Mouse (Mus musculus) cortical plate, adult 2 months (tissue): Measurements from ENCODE around the gene Polr2c. TPM values are rescaled to one million over a fixed set of nuclear protein-coding genes. Genes with fewer than 3 reads are reported as not detected.
A peak's percentile ranks its signal among the peaks of the same experiment; 100 is the strongest.

Source experiments
- H3K27ac ChIP-seq: fragments of 200-500 bp; 2 replicates; pipeline ENCODE4 v1.5.1; 2012; ENCODE audit warnings: low read length, control low read depth, inconsistent platforms; ENCODE audit not compliant: insufficient read depth
- H3K4me1 ChIP-seq: fragments of 200-500 bp; 2 replicates; pipeline ENCODE4 v1.6.1; 2011; ENCODE audit warnings: low read length; ENCODE audit not compliant: control insufficient read depth, insufficient read depth
- H3K4me3 ChIP-seq: fragments of 200-500 bp; 2 replicates; pipeline ENCODE4 v1.5.1; 2011; ENCODE audit warnings: mild to moderate bottlenecking, low read length, control low read depth; ENCODE audit not compliant: insufficient read depth
- CTCF ChIP-seq: fragments of 200-500 bp; IDR thresholded peaks from 2 replicates; pipeline ENCODE4 v1.5.1; 2011; ENCODE audit warnings: mild to moderate bottlenecking, control low read depth, low read length; ENCODE audit not compliant: insufficient read depth; ENCODE audit errors: extremely low read depth
- POLR2A ChIP-seq: fragments of 200-500 bp; IDR thresholded peaks from 2 replicates; pipeline ENCODE4 v1.6.1; 2011; ENCODE audit warnings: mild to moderate bottlenecking, low read length, control low read depth; ENCODE audit not compliant: insufficient read depth; ENCODE audit errors: extremely low read depth
- polyA plus RNA-seq: library from polyadenylated mRNA; depleted of rRNA; stranded (reverse); fragments of >200 nt; gene quantifications from 2 replicates; pipeline ENCODE4 v1.2.3, GENCODE M21; 2012; rRNA removed

The Polr2c gene
- polyA plus RNA-seq = 108 and 117 TPM in 2 replicates

GRCm38 (mm10) chr8:94857346-94858173 is at the start of gene Polr2c:
Gene Polr2c, plus strand, starts transcription at chr8:94857450.
- Histone ChIP-seq H3K27ac (peak within 1 kb of the TSS; percentile 80; the same call in 1 of the 2 replicates), H3K4me3 (peak within 1 kb of the TSS; percentile 91), H3K4me1 (peaks cover 5% of the 10 kb centered on the region)
- TF ChIP-seq CTCF = peak; percentile 58
- peak; percentile 62; the same call in 1 of the 2 replicates for TF ChIP-seq POLR2A

GRCm38 (mm10) chr8:94807506-94807905 is 49.7 kb upstream of the Polr2c start:
- TF ChIP-seq POLR2A (no peak), CTCF (no peak)
- H3K4me3 ChIP-seq = no peak overlapping the region
- peaks cover 5% of the 10 kb centered on the region for H3K4me1 ChIP-seq
- H3K27ac ChIP-seq = no peak overlapping the region

DNA sequence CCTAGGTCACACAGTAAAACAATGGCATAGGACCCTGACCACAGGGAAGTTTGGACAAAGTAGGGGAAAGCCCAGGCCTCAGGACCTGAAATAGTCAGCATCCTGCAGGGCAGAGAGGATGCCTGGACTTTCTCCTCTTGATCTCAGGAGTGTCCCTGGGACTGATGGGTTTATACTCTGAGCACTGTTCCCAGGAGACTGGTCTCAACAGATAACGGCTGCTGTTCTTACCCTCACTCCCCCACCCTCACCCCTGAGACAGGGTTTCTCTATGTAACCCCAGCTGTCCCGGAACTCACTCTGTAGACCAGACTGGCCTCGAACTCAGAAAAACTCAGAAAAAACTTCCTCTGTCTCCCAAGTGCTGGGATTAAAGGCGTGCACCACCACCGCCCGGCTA is 48.9 kb upstream of the Polr2c start:
- TF ChIP-seq CTCF (no peak), POLR2A (no peak)
- Histone ChIP-seq H3K27ac (no peak overlapping the region), H3K4me1 (peaks cover 5% of the 10 kb centered on the region), H3K4me3 (no peak overlapping the region)

- Histone ChIP-seq H3K27ac (no peak within 1 kb of the TSS; the same call in 1 of the 2 replicates), H3K4me3 (no peak within 1 kb of the TSS), H3K4me1 (peaks cover 5% of the 10 kb centered on the region)
- TF ChIP-seq POLR2A = no peak
Observed at GRCm38 (mm10) chr8:94810153-94810552, 47.1 kb upstream of the Polr2c start, which contains the start of gene Ccl17. Gene Ccl17, plus strand, starts transcription at chr8:94810453.

GRCm38 (mm10) chr8:94810855-94811254 is 46.4 kb upstream of the Polr2c start:
- Histone ChIP-seq H3K4me1 (peaks cover 5% of the 10 kb centered on the region), H3K4me3 (no peak overlapping the region), H3K27ac (no peak overlapping the region; the same call in 1 of the 2 replicates)
- TF ChIP-seq CTCF (no peak), POLR2A (no peak)

DNA sequence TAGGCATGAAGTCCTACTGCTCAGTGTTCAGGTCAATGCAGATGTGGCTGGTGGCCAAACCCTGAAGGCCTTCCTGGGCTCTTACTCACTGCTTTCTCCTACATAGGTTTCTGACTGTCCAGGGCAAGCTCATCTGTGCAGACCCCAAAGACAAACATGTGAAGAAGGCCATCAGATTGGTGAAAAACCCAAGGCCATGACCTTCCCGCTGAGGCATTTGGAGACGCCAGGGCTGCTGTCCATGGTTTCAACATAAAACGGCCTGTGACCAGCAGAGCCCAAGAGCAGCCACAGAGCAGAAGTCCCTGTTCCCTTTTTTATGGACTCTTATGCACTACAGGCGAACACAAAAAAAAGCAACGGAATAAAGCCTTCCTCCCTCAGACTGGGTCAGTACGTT is 45.6 kb upstream of the Polr2c start:
- H3K4me3 ChIP-seq = no peak overlapping the region
- H3K27ac ChIP-seq = no peak overlapping the region
- no peak for TF ChIP-seq CTCF
- TF ChIP-seq POLR2A = no peak
- H3K4me1 ChIP-seq = peaks cover 5% of the 10 kb centered on the region

DNA sequence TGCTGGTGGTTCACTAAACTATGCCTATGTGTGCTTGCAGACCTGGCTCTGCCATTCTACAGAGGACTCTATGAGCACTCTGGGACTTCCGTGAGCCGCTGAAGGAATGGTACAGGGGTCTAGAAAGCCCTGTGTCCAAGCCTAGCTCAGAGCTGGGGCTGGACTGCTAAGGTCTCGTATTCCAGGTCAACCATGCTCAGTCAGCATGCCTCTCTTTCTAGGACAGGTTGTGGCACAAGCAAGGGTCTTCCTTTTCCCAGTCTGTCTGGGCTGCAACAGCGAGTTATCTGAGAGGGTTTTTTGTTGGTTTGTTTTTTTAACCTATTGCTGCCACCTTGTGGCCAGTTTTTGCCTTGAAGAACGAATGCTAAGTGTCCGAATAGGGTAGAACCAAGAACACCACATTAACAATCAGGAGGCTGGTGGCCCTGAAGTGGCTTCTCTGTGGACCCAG is 44.6 kb upstream of the Polr2c start:
- Histone ChIP-seq H3K4me1 (peaks cover 5% of the 10 kb centered on the region), H3K27ac (no peak overlapping the region), H3K4me3 (0 out of 2 replicates have a peak overlapping the region, but pooled peaks have one; percentile 1)
- no peak for TF ChIP-seq POLR2A
- TF ChIP-seq CTCF = peak; percentile 61

DNA sequence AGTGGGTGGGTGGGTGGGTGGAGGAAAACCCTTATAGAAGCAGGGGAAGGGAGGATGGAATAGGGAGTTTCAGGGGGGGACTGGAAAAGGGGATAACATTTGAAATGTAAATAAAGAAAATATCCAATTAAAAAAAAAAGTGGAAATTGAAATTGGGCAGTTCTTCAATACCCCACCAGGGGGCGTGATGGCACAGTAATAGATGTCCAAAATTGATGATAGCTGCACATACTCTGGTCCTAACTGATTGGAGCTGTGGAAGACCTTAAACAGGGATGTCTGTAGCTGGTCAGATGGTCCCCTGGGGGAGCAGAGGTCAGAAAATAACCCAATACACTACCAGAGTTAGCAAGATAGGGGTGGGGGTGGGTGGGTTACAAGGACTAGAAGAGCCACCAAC is 42.7 kb upstream of the Polr2c start:
- TF ChIP-seq POLR2A = no peak
- peak; percentile 49 for TF ChIP-seq CTCF
- peaks cover 5% of the 10 kb centered on the region for H3K4me1 ChIP-seq
- H3K4me3 ChIP-seq = no peak overlapping the region
- H3K27ac ChIP-seq = no peak overlapping the region

DNA sequence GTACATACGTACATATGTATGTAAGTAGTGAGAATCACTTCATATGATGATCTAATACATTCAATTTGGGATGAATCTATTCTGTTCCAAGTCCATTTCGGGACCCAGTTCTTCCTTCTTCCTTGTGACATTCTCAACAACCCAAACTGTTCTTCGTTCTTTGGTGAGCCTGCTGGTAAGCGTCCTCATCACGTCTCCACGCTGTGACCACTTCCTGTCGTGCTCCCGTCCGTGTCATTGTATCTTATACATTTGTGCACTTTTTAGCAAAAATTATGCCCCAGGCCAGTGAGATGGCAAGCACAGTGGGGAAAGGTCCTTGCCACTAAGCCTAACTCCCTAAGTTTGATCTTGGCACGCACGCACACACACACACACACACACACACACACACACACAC is 39.3 kb upstream of the Polr2c start:
- H3K27ac ChIP-seq = no peak overlapping the region
- no peak overlapping the region for H3K4me3 ChIP-seq
- TF ChIP-seq POLR2A = no peak
- TF ChIP-seq CTCF = no peak
- no peaks in the 10 kb centered on the region for H3K4me1 ChIP-seq

GRCm38 (mm10) chr8:94819671-94820179 is 37.5 kb upstream of the Polr2c start:
- no peak overlapping the region for H3K27ac ChIP-seq
- no peak overlapping the region for H3K4me3 ChIP-seq
- no peaks in the 10 kb centered on the region for H3K4me1 ChIP-seq
- TF ChIP-seq CTCF = no peak
- TF ChIP-seq POLR2A = no peak
